Mouse (Mus musculus) lung, adult 2 months (tissue): Measurements from ENCODE around the gene Parp4. TPM values are rescaled to one million over a fixed set of nuclear protein-coding genes. Genes with fewer than 3 reads are reported as not detected.

ENCODE experiments used
- DNase-seq: peaks from one replicate; pipeline ENCODE4 v3.0.0; 2022
- H3K4me1 ChIP-seq: fragments of 200-500 bp; 2 replicates; pipeline ENCODE4 v1.6.1; 2011; ENCODE audit warnings: low read length; ENCODE audit not compliant: control insufficient read depth, insufficient read depth
- H3K4me3 ChIP-seq: fragments of 200-500 bp; replicated peaks from 2 replicates; pipeline ENCODE3; 2011; ENCODE audit warnings: low read depth, mild to moderate bottlenecking, control low read depth, low read length; ENCODE audit errors: extremely low read depth
- CTCF ChIP-seq: fragments of 200-500 bp; IDR thresholded peaks from 2 replicates; pipeline ENCODE4 v1.5.1; 2011; ENCODE audit warnings: mild to moderate bottlenecking, low read length, control low read depth; ENCODE audit not compliant: insufficient read depth
- POLR2A ChIP-seq: fragments of 200-500 bp; IDR thresholded peaks from 2 replicates; pipeline ENCODE4 v1.6.1; 2011; ENCODE audit warnings: low read depth, mild to moderate bottlenecking, control low read depth, low read length, borderline replicate concordance; ENCODE audit errors: extremely low read depth
- WGBS: fragments of 180-500 bp; shearing (Covaris S2); methylation state at CpG from one replicate; pipeline ENCODE4 v1.1.7; 2018; 5-methylcytosine and 5-hydroxymethylcytosine counted together
- polyA plus RNA-seq: library from polyadenylated mRNA; depleted of rRNA; stranded (reverse); fragments of >200 nt; gene quantifications from 2 replicates; pipeline ENCODE4 v1.2.3, GENCODE M21; 2012; rRNA removed

The Parp4 gene
- polyA plus RNA-seq, 1 experiment: 14.4 TPM

DNA sequence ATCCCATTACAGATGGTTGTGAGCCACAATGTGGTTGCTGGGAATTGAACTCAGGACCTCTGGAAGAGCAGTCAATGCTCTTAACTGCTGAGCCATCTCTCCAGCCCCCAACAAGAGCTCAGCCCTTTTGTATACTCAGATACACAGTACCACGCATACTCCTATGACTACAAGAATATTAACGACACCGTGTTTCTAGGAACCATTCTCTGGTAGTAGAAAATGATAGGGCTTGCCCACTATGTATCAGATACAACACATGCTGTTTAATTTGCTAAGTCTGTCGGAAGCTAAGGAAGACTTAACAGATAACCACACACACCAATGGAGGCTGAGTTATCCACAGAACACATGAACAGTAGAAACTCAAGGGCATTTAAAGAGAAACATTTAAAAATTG, 127.2 kb downstream of the Parp4 start:
- no peak for DNase-seq
- Histone ChIP-seq H3K4me1 (peaks cover 3% of the 10 kb centered on the region; the same call in 1 of the 2 replicates), H3K4me3 (no peak overlapping the region)
- WGBS: 97% methylated on average over 4 of the region's 4 CpGs
- no peak for TF ChIP-seq POLR2A
- TF ChIP-seq CTCF: no peak

DNA sequence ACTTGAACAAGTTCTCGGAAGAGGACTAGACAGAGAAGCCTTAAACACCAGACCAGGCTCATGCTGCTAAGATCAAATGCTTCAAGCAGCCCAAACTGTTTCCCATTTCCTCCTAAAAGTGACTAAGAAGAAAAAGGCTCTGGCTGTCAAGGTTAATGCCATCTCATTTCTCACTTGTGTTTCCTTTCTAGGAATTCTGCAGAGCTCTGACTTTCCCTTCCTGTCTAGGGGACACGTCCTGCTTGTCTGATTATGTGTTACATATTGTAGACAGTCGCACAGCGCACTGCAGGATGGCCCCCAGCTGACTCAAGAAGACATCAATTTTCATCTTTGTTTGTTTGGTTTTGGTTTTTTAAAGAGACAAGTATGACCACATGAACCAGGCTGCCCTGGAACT, 130.3 kb downstream of the Parp4 start:
- DNase-seq: no peak
- Histone ChIP-seq H3K4me1 (peaks cover 3% of the 10 kb centered on the region; the same call in 1 of the 2 replicates), H3K4me3 (no peak overlapping the region)
- TF ChIP-seq POLR2A (no peak), CTCF (no peak)
- 51% methylated on average over 4 of the region's 4 CpGs for WGBS

Other genes with a start within 250 kb of the Parp4 start
- gene Atp12a, start 210.6 kb upstream of the Parp4 start, polyA plus RNA-seq: 0.04 and 0.22 TPM in 2 replicates
- not detected in 2 replicates for gene Rnf17, start 173.0 kb upstream of the Parp4 start, polyA plus RNA-seq
- gene Cenpj, start 194 bp upstream of the Parp4 start, polyA plus RNA-seq: 0.68 and 3.3 TPM in 2 replicates
- 3.3 and 5.8 TPM in 2 replicates for gene Mphosph8, start 92.6 kb downstream of the Parp4 start, polyA plus RNA-seq
- gene Pspc1, start 202.7 kb downstream of the Parp4 start, polyA plus RNA-seq: 5.6 and 6.0 TPM in 2 replicates
- 4.2 and 6.8 TPM in 2 replicates for gene Zmym5, start 236.1 kb downstream of the Parp4 start, polyA plus RNA-seq